Mouse (Mus musculus) bone marrow macrophage, adult 2 months (primary cell): ENCODE data around the gene Col11a1.

Experiments used
- CTCF ChIP-seq: IDR thresholded peaks from 2 replicates; pipeline ENCODE4 v1.5.1; 2012; ENCODE audit warnings: low read depth, mild to moderate bottlenecking, low read length, moderate library complexity
- POLR2A ChIP-seq: IDR thresholded peaks from 2 replicates; pipeline ENCODE4 v1.6.1; 2012; ENCODE audit warnings: mild to moderate bottlenecking, low read depth, low read length, borderline replicate concordance

DNA sequence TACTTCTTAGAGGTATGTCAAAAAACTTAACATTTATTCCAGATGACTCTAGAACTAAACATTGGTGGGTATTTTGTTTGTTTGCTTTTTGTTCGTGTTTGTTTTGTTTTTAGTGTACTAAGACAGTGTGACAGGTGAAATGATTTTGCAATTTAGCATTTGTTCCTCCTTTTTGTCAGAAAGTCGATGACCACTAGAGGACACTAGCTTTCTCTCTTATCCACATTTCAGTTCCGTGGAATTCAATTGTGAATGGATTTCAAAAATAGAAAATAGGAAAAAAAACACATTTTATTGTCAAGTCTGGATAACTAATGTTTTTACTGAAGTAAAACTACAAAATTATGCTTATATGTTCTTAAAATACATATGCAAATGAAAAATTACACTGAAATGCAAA is 116.8 kb downstream of the Col11a1 start:
- TF ChIP-seq CTCF = no peak
- no peak for TF ChIP-seq POLR2A
